Mouse (Mus musculus): ENCODE data around the gene Kif1b. TPM values are rescaled to one million over a fixed set of nuclear protein-coding genes. Genes with fewer than 3 reads are reported as not detected.

Gene Kif1b
- polyA plus RNA-seq, 1 experiment from 2014 or later = 90.9 TPM

DNA sequence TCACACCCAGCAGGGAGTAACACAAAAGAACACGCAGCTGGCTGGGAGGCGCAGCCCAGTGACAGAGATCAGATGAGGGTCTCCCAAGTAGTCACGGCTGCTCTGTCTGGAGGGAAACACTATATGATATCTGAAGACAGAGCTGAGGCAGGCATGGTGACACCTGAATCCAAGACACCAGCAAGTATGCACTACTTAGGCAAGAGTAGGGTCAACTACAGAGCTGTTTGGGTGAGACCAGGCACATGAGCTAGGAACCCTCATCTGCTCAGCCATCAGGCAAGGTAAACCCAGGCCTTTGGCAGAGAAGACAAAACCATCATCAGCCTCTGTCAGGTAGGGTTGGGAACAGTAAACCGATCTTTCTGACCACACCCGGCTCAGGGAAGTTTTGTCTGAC lies 174.1 kb downstream of the Kif1b start:
- Histone ChIP-seq H3K27ac (no peak overlapping the region), H3K4me1 (replicated peaks) (peaks cover 13% of the 10 kb centered on the region), H3K36me3 (peaks cover 61% of the 10 kb centered on the region), H3K4me3 (no peak overlapping the region), H3K9me3 (no peaks in the 10 kb centered on the region), H3K27me3 (ENCODE audit: insufficient read depth, poor library complexity, severe bottlenecking) (no peaks in the 10 kb centered on the region)
- WGBS = 86% methylated on average over 5 of the region's 5 CpGs
- no peak for DNase-seq (ENCODE audit: low spot score)

DNA sequence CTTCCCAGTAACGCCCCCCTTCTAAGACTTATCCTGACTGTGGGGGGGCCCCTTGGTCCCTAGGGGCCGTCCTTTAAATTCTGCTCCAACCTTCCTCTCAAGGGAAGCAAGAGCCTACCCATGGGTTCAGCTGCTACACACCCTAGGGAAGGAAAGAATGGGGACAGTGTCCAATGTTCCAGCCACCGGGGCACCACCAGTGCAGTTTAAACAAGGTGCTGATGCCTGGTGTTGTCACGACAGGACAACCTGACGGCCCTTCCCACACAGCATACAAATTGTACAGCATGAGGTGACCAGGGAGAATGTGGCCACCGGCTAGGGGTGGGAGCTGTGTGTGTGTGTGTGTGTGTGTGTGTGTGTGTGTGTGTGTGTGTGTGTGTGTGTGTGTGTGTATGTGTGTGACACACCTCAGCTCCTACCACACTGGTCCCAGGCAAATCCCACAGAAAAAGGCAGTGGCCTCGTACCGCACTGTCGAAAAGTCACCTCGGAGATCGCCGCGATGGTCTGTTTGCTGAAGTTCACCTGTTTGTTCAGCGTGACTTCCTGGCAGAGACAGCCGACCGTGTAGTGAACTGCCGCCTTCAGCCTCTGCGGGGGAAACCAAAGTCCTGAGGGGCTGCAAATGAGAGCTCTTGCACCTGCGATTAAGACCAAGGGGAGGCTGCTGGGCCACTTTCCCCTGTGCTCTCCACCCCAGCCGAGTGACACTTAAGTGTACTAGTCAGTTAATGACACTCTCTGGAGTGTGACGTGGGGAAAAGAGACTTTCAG lies 175.5 kb downstream of the Kif1b start:
- Histone ChIP-seq H3K9me3 (no peaks in the 10 kb centered on the region), H3K36me3 (peaks cover 75% of the 10 kb centered on the region), H3K27me3 (ENCODE audit: insufficient read depth, poor library complexity, severe bottlenecking) (no peaks in the 10 kb centered on the region), H3K27ac (no peak overlapping the region), H3K4me1 (replicated peaks) (peaks cover 12% of the 10 kb centered on the region), H3K4me3 (no peak overlapping the region)
- DNase-seq (ENCODE audit: low spot score) = no peak
- 92% methylated on average over 21 of the region's 21 CpGs for WGBS

DNA sequence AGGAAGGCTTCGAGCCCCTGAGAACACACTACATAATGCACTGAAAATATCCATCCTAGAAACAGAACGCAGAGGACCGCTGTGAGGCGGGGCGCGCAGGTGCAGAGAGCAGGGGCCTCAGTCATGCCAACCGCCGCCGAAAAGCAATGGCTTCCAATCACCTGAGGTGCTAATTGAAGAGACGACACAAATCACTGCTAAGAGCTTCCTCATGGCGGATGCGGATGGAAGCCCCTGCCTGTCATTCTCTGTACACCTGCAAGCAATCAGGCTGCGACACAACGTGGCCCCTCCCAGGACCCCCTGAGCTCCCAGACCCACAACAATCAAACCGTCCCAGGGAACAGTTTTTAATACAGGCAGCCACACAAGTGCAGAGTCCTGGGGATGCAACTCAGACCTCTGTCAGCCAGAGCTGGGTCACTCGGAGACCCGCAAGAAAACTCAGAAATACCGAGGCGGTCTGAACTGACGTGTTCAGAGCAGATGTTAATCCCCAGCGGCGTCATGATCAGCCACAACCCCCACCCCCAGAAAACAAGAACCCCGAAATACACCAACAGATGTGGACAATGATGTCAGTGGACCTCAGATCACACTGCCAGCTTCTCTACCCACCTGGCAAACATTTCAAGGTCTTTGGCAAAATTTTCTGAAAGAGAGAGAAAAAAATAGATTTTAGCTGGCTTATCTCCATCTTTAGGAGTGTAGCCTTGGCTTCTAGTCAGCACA lies 176.3 kb downstream of the Kif1b start:
- no peak for DNase-seq (ENCODE audit: low spot score)

DNA sequence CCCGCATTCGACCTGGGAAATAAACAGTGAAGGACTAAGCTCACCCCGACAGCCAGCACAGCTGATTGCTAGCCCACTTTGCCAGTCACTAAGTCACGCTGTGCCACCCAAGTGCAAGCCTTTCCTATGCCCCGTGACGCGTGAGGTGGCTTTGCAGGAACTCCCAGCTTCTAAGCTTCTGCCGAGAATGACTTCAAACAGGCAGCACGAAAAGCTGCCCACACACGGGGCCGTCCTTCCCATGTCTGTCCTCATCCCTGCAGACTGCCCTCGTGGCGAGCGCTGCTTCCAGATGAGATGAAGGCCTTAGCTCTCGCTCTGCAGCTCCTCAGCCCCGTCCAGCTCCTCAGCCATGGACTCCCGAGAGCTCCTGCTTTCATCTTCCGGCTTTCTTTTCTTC lies 179.0 kb downstream of the Kif1b start:
- H3K9me3 ChIP-seq = no peaks in the 10 kb centered on the region
- WGBS = 83% methylated on average over 18 of the region's 18 CpGs
- H3K27me3 ChIP-seq (ENCODE audit: insufficient read depth, poor library complexity, severe bottlenecking) = no peaks in the 10 kb centered on the region
- peaks cover 78% of the 10 kb centered on the region for H3K36me3 ChIP-seq
- no peak for DNase-seq (ENCODE audit: low spot score)
- H3K4me3 ChIP-seq = no peak overlapping the region
- peaks cover 11% of the 10 kb centered on the region for H3K4me1 ChIP-seq (replicated peaks)
- no peak overlapping the region for H3K27ac ChIP-seq

More for the DNA sequence above, 176.3 kb downstream of the Kif1b start:
- WGBS = 92% methylated on average over 23 of the region's 23 CpGs
- no peak overlapping the region for H3K27ac ChIP-seq
- H3K4me1 ChIP-seq (replicated peaks) = peaks cover 4% of the 10 kb centered on the region; the same call in 1 of the 2 replicates
- peaks cover 83% of the 10 kb centered on the region for H3K36me3 ChIP-seq
- no peaks in the 10 kb centered on the region for H3K9me3 ChIP-seq
- no peaks in the 10 kb centered on the region for H3K27me3 ChIP-seq (ENCODE audit: insufficient read depth, poor library complexity, severe bottlenecking)
- no peak overlapping the region for H3K4me3 ChIP-seq

DNA sequence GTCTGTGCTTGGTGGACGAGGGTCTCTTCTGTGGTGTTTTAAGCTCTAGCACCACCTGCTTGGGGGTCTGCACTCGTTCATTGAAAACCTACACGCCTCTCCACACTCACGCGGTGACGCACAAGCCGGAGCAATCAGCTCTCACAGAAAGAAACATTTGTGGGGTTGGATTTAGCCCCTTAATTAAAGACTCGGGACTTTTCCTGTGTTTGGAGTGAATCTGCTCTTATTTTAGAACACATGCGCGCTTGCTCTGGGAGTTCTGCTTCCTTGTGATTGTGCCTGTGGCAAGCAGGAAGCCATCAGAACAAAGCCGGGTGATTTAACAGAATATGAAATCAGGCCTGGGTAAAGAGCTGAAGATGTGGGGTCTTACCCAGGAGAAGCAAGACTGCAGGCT lies 180.8 kb downstream of the Kif1b start, which contains the start of gene Cort:
Gene Cort, minus strand, starts transcription at position 101 of the 400 bp plus-strand sequence.
- Histone ChIP-seq H3K27ac (peak within 1 kb of the TSS; percentile 25; the same call in 1 of the 2 replicates), H3K4me3 (no peak within 1 kb of the TSS), H3K9me3 (no peaks in the 10 kb centered on the region), H3K27me3 (ENCODE audit: insufficient read depth, poor library complexity, severe bottlenecking) (no peaks in the 10 kb centered on the region), H3K36me3 (peaks cover 61% of the 10 kb centered on the region), H3K4me1 (replicated peaks) (peaks cover 8% of the 10 kb centered on the region)
- DNase-seq (ENCODE audit: low spot score) = no peak
- WGBS = 90% methylated on average over 11 of the region's 11 CpGs

Other genes with a start within 250 kb of the Kif1b start
- gene Pex14, start 207.8 kb downstream of the Kif1b start, polyA plus RNA-seq (2016; fragmentation: Nextera tagmentation; extraction: Ambion mirVana) = 60.4 and 60.8 TPM in 2 replicates
- gene Dffa, start 203.5 kb downstream of the Kif1b start, polyA plus RNA-seq (2016; fragmentation: Nextera tagmentation; extraction: Ambion mirVana) = 33.1 and 36.3 TPM in 2 replicates
- 0.25 and 1.0 TPM in 2 replicates for gene Cort, start 180.9 kb downstream of the Kif1b start, polyA plus RNA-seq (2016; fragmentation: Nextera tagmentation; extraction: Ambion mirVana)
- gene Cenps, start 170.1 kb downstream of the Kif1b start, polyA plus RNA-seq (2016; fragmentation: Nextera tagmentation; extraction: Ambion mirVana) = 56.0 and 61.9 TPM in 2 replicates
- gene Pgd, start 140.9 kb downstream of the Kif1b start, polyA plus RNA-seq (2016; fragmentation: Nextera tagmentation; extraction: Ambion mirVana) = 143 and 161 TPM in 2 replicates
- 59.8 and 65.6 TPM in 2 replicates for gene Ube4b, start 119.1 kb upstream of the Kif1b start, polyA plus RNA-seq (2016; fragmentation: Nextera tagmentation; extraction: Ambion mirVana)
- not detected in 2 replicates for gene Rbp7, start 147.3 kb upstream of the Kif1b start, polyA plus RNA-seq (2016; fragmentation: Nextera tagmentation; extraction: Ambion mirVana)
- gene Tmem274, start 169.7 kb upstream of the Kif1b start, polyA plus RNA-seq (2016; fragmentation: Nextera tagmentation; extraction: Ambion mirVana) = 0.44 TPM in 1 of 2 replicates, not detected in the other
- 17.0 TPM in 2 replicates for gene Nmnat1, start 177.5 kb upstream of the Kif1b start, polyA plus RNA-seq (2016; fragmentation: Nextera tagmentation; extraction: Ambion mirVana)
- 49.0 and 50.9 TPM in 2 replicates for gene Lzic, start 177.5 kb upstream of the Kif1b start, polyA plus RNA-seq (2016; fragmentation: Nextera tagmentation; extraction: Ambion mirVana)
- gene Ctnnbip1, start 210.5 kb upstream of the Kif1b start, polyA plus RNA-seq (2016; fragmentation: Nextera tagmentation; extraction: Ambion mirVana) = 62.7 and 68.2 TPM in 2 replicates